Mouse (Mus musculus): ENCODE results near the gene Aldh5a1.
A peak's percentile ranks its signal among the peaks of the same experiment; 100 is the strongest.
"Not testable (repeated sequence)": the region's sequence is repeated elsewhere in the genome, so short reads cannot be mapped to it uniquely, and the experiment has no call there.

Aldh5a1 gene

DNA sequence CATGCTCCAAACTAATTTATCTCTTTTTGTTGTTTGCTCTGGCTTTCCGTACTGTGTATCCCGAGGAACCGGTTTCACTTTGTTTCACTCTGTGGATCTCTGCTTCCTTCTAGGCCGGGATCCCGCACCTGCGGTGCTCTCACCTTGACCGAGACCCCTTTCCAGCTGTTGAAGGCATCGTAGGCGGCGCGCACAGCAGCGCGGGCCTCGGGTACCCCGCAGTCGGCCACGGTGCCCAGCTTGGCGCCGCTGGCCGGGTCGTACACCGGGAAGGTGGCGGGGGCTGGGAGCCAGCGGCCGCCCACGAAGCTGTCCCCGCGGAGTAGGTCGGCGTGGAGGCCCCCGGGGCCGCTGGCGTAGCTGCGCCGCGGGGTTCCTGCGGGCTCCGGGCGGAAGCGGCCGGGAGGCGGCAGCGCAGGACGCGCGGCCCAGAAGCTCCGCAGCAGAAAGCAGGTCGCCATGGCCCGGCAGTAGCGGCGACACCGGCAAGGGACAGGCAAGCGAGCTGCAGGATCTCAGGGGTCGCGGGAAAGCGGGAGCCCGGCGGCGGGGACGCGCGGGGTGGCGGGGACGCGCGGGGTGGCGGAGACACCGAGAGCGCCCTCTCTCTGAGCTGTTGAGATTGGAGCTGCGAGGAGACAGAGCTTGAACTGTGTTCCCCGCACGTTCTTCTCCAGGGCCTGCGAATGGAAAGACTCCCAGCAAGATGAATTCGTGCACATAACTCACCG, at the start of gene Aldh5a1:
Aldh5a1 (minus strand) TSS at position 554 of the 731 bp plus-strand sequence.
- DNase-seq (ENCODE audit: extremely low read depth, insufficient read length, low spot score) = peak; percentile 64

DNA sequence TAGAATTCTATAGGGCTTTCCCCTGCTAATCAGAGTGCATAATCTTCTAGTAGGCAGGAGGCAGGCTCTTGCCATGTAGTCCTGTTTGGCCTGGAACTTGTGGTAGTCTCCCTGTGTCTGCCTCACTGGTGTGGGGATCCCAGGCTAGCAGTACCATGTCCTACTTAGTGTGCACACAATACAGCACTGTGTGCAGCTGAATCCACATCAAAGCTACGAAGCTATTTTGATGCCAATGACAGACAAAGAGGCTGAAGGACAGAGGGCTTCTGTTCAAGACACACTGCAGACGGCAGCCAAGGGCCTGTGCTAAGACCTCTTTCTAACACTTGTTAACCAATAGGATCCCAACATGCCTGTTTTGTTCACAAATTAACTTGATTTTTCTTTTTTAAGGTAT, 48.0 kb upstream of the Aldh5a1 start:
- DNase-seq (ENCODE audit: extremely low read depth, insufficient read length, low spot score) = no peak

DNA sequence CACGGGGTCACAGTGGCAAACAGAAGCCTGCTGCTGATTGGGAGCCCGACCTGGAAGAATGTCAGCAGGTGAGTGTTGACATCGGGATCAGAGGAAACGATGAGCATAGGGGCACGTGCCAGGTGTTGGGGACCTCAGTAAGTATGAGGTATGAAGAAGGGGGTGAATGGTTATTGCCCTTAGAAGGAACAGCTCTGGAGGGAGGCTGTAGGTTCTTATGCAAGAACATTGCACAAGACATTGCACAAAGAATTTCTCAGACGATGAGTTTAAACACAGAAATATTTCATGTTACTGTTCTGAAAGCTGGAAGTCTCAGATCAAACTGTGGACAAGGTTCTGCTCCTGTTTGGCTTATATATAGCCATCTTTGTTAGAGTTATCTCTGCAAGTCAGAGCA, 43.6 kb upstream of the Aldh5a1 start:
- DNase-seq (ENCODE audit: extremely low read depth, insufficient read length, low spot score) = no peak

DNA sequence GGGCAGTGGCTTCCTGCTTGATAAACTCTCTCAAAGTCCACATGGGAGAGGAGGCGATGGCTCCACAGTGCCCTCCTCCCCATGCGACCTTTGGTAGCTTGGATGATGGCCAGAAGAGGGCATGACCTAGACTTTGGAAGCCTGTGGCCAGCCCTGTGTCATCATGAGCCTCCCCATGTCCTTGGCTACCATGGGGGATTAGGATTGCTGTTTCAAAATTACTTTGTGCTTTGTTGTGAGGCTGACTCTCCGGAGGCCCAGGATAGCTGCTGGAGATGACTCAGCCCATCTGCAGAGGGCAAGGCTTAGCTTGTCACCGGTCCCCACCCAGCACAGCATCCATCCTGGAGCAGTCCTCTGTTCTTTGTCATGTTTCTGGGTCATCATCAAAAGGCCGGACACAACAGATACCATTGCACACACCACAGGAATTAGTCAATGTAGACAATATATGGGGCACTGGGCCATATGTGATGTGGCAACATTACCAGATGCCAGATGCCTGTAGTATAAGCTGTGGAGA, 40.4 kb upstream of the Aldh5a1 start:
- DNase-seq (ENCODE audit: extremely low read depth, insufficient read length, low spot score) = peak; percentile 11

DNA sequence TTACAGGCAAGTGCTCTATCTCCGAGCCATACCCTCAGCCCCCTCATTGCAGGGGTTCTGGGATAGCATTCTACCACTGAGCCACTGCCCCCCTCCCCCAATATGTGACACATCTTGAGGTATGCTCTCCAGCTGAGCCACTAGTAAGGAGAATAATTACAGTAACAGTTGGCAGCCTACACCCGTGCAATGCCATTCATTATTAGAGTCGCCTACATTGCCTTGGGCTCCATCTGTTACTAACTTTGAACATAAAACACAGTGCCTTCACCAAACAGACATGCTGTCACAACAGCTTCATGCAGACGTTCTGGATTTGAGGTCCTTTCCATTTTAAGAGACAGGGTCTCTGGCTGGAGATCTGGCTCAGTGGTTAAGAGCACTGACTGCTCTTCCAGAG, 38.9 kb upstream of the Aldh5a1 start:
- DNase-seq (ENCODE audit: extremely low read depth, insufficient read length, low spot score) = no peak

DNA sequence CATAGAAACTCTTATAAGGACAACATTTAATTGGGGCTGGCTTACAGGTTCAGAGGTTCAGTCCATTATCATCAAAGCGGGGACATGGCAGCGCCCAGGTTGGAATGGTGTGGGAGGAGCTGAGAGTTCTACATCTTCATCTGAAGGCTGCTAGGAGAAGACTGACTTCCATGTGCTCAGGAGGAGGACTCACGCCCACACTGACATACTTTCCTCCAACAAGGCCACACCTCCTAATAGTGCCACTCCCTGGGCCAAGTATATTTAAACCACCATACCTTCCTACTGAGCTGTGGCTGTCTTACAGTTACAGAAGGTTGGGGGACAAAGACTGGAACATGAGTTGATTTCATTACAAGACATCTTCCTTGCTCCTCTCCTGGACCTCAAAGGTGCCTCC, 34.3 kb upstream of the Aldh5a1 start:
- not testable (repeated sequence) for DNase-seq (ENCODE audit: extremely low read depth, insufficient read length, low spot score)

DNA sequence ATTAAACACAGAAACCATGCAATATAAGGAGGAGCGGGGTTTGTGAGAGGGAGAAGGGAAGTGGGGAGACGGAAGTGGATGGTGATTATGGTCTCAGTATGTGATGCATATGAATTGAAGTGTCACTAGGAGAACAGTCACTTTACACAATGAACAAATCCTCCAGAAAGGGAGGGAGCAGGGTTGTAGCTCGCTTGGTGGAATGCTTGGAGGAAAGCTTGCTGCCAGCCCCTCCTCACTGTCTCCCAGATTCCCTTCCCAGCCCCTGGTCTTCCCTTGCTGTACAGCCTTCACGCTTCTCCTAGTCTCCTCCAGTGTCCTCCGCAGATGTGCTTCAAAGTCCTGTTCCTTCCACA, 28.4 kb upstream of the Aldh5a1 start:
- no peak for DNase-seq (ENCODE audit: extremely low read depth, insufficient read length, low spot score)

DNA sequence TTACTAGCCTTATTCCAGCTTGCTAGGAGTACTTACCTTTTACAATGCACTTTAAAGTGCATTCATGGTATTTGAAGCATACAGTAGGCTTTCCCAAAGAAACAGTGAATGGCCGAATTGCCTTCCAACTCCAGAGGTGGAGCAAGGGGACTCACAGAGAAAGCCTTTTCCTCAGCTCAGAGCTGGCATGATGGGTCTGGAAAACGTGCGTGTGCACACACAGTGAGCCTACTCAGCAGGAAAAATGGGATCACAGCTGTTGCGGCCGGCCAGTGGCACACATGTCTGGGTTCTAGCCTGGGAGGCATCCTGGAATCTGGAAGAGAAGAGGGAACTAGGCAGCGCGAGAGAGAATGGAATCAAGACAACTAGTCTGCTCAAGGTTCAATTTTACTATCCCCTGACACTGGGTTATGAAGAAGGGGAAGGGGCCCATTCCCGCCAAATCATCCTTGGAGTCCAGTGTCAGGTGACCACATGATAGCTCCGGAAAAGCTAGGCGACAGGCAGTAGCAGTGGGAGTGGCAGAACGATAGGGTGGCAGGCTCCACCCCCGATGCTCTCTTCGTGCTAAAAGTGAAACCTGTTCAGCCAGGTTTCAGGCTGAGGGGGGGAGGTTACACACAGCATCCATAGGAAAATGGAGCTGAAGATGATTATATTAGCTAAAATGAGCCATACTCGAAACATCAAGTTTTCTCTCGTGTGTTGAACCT, 27.8 kb upstream of the Aldh5a1 start:
- no peak for DNase-seq (ENCODE audit: extremely low read depth, insufficient read length, low spot score)

DNA sequence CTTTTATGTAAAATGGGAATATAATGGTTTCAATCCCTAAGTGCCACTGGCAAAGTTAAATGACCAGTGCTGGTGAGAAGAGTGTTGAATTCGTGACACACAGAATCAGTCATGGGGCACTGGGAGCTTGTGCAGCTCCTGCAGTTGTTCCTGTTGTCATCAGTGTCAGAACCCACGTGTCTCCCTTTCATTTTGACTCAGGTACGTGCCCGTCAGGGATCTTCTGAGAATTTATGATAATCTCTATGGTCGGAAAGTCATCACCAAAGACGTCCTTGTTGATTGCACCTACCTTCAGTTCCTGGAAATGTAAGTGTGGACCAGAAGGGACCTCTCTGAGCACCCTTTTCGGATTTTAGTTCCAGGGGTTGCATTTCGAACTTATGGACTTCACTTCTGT, 24.7 kb upstream of the Aldh5a1 start:
- DNase-seq (ENCODE audit: extremely low read depth, insufficient read length, low spot score) = no peak

DNA sequence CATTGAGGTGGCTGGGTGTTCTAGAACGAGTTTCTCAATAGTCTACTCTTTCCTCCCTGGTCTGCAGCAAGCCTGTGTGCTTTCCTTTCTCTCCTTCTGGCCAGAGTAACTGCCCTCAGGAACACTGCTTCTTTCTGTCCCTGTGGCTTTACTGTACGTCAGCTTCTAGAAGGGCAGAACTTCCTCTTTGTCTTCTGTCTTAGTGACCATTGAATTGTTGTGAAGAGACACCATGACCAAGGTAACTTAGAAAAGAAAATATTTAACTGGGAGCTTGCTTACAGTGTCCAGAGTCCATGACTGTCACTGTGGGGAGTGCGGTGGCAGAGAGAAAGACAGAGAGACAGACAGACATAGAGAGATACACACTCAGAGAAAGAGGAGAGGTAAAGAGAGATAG, 22.6 kb upstream of the Aldh5a1 start:
- DNase-seq (ENCODE audit: extremely low read depth, insufficient read length, low spot score) = no peak

DNA sequence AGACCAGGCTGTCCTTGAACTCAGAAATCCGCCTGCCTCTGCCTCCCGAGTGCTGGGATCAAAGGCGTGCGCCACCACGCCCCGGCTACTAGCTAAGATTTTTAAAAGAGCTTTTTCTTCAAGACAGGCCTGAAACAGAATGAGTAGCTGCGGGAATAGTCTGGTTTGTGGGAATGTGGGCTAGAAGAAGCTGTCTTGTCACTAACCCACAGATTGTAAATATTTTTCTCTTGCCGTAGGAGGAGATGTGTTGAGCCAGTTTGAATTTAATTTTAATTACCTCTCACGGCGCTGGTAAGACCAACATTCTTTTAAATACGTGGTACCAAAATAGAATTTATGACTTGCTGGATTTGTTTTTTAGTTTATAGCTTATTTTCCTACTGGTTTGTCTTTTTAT, 21.2 kb upstream of the Aldh5a1 start:
- DNase-seq (ENCODE audit: extremely low read depth, insufficient read length, low spot score) = no peak

DNA sequence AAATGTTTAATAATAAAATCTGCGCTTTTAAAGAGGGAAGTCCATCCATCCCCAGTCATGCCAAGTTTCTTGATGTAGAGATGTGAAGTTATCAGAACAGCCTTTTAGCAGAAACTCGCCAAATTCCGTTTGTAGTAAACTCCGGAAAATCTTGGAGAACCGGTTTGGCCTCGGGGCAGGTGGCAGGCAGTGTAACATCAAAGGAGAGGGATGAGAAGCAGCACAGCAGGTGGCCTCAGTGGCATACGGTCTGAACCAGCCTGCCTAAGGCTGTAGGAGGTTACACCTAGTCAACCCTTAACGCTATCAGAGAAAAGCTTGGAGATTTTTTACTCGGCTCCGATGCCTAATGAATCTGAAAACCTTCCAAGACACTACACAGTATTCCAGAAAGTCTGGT, 18.0 kb upstream of the Aldh5a1 start:
- no peak for DNase-seq (ENCODE audit: extremely low read depth, insufficient read length, low spot score)

DNA sequence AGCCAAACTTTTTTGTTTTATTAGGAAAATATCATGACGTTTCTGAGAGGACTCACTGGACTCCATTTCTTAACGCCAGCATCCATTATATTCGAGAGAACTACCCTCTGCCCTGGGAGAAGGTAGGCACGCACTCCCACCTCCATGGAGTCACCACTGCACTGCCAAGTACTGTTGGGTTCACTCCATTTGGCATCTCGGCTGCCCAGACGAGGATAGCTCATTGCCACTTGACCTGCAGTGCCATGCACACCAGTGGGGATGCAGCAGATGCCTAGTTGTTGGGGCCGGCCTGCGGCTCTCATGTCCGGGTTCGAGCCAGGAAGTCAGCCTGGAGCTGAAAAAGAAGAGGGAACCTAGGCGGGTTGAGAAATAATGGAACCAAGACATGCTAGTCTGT, 17.6 kb upstream of the Aldh5a1 start:
- DNase-seq (ENCODE audit: extremely low read depth, insufficient read length, low spot score) = no peak

DNA sequence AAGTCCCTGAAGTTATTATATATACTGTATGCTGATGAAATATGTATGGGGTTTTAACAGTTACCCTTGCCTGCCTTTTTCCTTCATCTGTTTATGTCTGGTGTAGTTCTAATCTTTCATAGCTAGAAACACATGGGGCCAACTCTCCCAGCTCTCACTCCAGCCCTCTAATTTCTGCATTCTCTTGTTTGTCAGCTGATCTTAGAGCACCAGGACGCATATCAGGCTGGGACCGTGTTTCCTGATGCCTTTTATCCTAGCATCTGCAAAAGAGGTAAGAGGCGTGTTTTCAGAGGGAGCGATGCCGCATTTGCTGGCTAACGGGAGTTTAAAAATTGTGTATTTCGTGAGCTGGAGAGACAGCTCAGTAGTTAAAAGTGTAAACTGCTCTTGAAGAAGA, 15.2 kb upstream of the Aldh5a1 start:
- no peak for DNase-seq (ENCODE audit: extremely low read depth, insufficient read length, low spot score)

DNA sequence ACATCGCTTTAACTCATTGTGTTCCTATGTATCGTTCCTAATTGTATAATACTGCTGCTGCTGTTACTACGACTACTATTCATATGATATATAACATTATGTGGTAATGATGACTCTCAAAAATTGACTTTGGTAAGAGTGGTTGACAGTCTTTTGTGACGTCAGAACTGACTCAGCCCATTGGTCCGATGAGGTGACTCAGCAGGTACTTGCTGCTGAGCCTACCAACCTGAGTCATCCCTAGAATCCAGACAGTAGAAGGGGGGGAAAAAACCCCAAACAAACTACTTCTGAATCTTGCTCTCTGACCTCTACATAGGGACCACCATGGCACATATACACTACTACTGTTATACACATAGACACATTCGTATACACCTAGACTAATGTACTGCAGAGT, 11.4 kb upstream of the Aldh5a1 start:
- no peak for DNase-seq (ENCODE audit: extremely low read depth, insufficient read length, low spot score)

DNA sequence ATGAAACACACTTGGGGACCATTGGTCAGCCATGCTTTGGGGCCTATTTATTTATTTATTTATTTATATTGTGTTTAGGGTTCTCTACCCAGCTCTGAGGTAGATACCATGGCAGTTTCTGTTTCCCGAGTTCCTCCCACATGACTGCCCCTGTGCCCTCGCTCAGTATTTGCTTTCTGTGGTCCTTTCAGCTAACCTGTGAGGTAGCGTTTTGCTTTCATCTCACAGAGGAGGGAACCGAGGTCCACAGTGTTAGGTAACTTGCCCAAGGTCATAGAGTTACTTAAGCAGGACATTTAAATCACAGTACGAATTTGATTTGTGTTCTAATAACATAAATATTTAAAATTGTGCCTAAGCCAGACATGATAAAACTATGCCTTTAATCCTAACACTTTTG, 9.7 kb upstream of the Aldh5a1 start:
- DNase-seq (ENCODE audit: extremely low read depth, insufficient read length, low spot score) = no peak

DNA sequence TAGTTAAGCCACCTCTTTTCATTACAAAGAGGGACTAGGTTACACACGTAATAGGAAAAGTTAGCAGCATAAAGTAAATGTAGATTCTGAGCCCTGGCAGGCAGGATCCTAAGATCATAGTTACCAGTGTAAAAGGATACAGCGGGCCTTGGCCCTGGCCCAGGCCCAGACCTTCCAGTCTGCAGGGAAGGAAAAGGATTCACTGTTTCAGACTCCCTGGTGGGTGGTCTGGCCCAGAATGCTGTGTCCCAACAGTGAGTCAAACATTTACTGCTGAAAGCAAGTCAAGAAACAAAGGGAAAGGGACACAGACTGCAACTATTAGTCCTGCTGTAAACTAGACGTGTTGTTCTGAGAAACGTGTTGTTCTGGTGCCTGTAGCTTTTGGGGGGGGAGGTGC, 8.1 kb upstream of the Aldh5a1 start:
- DNase-seq (ENCODE audit: extremely low read depth, insufficient read length, low spot score) = no peak

DNA sequence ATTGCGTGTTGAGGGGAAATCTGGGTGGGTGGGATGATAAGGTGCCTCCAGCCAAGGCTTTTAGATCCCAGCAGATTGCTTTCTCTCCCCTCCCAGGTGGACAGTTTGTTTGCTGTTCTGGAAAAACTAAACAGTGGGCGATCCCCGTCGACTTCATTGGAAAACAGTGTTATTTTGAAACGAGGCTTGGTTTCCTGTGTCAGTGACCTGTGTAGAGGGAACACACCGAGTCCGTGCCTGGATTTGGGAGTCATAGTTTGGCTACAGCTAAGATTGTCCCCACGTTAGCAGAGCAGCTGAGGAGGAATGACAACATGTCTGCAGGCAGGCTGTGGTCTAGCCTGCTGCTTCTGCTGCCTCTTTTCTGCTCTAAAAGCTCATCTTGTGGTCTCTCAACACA, 5.8 kb upstream of the Aldh5a1 start:
- no peak for DNase-seq (ENCODE audit: extremely low read depth, insufficient read length, low spot score)

DNA sequence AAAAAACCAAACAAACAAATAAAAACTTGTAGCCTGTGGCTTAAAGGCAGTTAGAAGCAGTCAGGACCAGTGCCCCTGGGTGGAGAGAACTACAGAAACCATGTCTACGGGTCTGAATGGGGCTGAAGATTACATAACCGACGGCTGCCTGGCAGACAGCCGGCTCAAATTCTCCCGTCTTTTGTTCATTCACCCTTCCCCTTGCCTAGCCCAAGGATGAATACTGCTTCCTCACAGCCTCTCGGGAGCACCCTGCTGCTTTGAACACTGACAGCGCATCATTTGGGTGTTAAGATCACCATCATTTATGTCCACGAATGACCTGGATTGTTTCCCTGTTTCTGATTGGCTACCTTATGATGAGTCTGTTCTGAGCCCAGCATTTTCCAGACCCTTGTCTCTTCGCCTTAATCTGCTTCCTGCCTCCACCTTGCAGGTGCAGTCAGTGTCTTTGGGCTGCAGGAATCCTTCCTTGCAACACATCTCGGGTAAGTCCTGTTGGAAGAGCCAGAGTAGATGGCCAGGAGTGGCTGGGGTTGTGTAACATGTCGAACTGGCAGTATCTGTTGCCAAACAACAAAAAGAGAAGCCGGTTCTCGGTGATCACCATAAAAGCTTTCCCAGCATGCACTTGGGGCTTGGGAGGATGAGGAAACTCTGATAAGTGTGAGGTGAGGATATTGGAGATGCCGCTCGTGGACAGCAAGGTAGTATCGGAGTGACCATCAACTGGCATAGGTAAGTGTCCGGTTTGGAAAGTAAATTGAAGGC, 5.2 kb upstream of the Aldh5a1 start, which contains the start of gene Gpld1:
Gpld1 (plus strand) TSS at position 641 of the 771 bp plus-strand sequence.
- DNase-seq (ENCODE audit: extremely low read depth, insufficient read length, low spot score) = no peak

DNA sequence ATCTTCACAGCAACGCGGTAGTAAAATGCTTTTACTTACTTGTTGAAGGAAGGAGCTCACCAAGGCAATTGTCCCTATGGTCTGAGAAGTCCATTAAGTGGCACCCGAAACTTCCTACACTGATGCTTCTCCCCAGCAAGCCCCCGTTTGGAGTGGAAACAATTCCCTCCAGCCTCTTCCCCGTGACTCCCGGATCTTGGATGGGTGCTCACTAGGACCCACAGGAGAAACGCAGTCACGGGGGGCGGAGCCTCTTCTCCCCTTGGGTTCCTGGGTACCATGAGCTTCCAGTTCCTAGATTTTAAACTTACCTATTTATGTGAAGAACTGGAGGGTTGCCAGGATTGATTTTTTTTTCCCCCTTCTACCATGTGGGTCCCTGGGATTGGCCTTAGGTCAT, 2.0 kb upstream of the Aldh5a1 start:
- DNase-seq (ENCODE audit: extremely low read depth, insufficient read length, low spot score) = no peak

DNA sequence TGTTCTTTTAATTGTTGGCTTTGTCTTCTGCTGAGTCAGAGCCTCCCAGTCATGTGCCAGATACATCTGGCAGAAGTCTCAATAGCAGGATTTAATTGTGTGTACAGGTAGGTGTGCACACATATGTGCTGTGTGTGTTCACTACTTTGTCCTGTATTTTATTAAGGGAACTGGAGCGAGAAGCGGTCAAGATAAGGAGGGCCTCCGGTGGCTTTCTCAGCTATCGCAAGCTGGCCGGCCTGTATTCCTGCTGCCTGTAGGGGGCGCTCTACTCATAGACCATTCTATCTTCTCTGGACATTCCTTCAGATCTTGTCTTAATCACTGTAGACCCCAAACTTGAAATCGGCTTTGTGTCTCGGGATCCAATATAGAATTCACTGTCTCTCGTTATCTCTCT, 1.2 kb upstream of the Aldh5a1 start:
- DNase-seq (ENCODE audit: extremely low read depth, insufficient read length, low spot score) = peak; percentile 24

DNA sequence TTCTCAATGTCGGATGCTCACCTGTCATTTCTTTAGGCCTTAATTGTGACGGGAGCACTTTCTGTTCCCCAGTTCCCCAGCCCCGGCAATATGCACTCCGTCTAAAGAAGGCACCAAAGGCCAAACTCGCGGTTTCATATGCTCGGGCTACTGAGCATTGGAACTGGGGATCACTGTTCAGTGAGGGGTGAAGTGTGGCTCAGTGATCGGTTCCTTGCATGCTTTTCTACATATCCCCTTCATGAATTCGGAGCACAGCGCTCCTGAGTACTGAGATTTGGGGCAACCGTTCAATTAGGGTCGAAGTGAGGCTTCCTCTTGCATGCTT, 342 bp upstream of the Aldh5a1 start:
- DNase-seq (ENCODE audit: extremely low read depth, insufficient read length, low spot score) = no peak

Data from 3134 (cell line).